Mouse (Mus musculus) liver (tissue): ENCODE measurements at regions not wholly inside any gene's neighbourhood (a gene's known extent, or its start where the extent isn't known, plus 50 kb on each side); places are given as distances from the start of the nearest gene placed in this dataset.
A peak's percentile ranks its signal among the peaks of the same experiment; 100 is the strongest.

Experiments
- DNase-seq: peaks from one replicate; pipeline ENCODE4 v3.0.0-alpha.2; 2020; ENCODE audit warnings: mixed read lengths

DNA sequence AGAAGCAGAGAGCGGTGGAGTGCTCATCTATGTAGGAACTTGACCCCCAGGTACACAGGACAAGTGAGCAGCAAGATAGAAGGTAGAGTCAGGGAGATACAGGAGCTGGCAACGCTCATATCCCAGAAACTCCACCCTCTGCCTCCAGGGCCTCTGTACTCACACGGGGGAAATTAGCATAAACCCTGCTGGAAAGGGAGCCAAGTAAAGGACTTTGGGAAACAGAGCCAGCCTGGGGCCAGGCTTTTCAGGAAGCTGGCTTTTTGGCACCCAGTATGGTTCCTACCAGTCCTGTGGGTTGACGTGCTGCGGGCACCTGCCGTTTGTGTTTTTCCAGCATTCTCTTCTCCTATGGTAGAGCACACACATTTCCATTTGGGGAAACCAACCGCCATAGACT, 128.2 kb upstream of the Hmga2 start:
- DNase-seq: no peak

GRCm38 (mm10) chr10:120603167-120603566, 126.9 kb upstream of the Hmga2 start:
- DNase-seq: no peak

DNA sequence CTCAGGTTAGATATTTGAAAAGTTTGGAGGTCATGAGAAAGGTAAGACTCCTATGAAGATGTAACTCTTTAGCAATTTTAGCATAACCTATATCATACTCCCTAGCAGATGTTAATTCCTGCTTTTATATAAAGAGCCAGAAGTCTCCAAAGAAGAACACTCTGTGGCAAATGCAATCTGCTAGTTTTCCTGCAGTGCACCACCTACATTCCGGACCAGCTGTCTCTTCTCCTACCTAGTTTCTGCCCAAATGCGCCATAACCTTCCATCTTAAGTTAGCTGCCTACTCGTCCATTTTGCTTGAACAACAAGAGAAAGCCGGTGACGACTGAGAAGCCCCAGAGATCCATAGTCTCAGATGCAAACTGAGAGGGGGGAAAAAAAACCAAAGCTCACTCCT, 124.5 kb upstream of the Hmga2 start:
- DNase-seq: no peak

- no peak for DNase-seq
Measured at GRCm38 (mm10) chr10:120599551-120599950, 123.3 kb upstream of the Hmga2 start.

DNA sequence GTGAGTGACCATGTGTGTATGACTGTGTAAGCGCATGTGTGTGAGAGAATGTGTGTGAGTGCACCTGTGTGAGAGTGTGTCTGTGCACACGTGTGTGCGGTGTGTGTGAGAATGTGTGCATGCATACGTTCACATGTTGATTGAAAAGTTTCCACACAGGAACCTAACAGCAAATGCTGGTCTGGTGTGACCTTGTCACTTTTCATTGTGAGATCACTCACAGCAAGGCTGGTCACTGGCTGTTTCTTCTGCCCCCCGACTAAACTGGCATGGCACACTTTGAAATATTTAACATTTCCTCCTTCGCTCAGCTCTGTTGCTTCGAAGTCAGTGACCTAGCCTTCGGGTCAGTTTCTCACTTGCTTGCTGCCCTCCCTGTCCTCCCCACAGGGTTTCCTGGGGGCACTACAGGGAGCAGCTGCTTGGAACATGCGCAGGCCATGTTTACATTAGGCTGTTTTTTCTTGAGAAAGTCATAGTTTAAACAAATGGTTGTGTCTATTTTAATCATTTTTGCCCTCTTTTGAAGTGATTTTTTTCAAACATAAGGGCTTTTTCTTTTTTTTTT, 121.1 kb upstream of the Hmga2 start:
- DNase-seq: no peak

GRCm38 (mm10) chr10:120595145-120595544, 118.9 kb upstream of the Hmga2 start:
- DNase-seq: no peak

DNA sequence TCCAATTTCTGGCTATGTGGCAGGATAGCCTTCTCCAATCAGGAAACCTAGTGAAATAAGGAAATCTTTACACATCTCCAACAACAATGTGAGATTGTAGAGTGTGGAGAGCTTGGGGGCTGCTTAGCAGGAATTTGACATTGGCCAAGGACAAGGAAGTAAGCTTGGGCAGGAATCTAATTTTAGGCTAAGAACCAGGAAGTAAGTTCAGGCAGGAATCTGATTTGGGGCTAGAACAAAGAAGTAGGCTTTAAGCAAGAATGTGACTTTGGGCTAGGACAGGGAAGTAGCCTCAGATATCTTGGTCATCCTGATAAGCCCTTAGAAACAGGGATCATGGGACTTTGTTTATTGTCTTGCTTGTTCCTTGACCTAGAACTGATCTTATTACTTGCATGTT, 117.6 kb upstream of the Hmga2 start:
- DNase-seq: no peak

DNA sequence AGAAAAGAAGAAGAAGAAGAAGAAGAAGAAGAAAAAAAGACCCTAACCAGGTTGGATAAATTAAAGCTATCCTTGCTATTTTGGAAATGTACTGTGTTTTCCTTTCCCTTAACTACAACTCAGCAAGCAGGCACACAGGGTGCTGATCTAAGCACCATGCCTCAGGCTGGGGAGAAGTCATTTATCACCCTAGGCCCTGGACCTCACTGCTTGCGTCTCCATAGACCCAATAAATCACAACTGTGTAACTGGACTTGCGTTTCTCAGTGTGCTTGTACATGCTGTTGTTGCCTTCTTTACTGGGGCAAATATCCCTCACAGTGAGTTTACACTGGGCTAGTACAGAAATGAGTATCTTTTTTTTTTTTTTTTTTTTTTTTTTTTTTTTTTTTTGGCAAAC, 113.4 kb upstream of the Hmga2 start:
- DNase-seq: no peak

DNA sequence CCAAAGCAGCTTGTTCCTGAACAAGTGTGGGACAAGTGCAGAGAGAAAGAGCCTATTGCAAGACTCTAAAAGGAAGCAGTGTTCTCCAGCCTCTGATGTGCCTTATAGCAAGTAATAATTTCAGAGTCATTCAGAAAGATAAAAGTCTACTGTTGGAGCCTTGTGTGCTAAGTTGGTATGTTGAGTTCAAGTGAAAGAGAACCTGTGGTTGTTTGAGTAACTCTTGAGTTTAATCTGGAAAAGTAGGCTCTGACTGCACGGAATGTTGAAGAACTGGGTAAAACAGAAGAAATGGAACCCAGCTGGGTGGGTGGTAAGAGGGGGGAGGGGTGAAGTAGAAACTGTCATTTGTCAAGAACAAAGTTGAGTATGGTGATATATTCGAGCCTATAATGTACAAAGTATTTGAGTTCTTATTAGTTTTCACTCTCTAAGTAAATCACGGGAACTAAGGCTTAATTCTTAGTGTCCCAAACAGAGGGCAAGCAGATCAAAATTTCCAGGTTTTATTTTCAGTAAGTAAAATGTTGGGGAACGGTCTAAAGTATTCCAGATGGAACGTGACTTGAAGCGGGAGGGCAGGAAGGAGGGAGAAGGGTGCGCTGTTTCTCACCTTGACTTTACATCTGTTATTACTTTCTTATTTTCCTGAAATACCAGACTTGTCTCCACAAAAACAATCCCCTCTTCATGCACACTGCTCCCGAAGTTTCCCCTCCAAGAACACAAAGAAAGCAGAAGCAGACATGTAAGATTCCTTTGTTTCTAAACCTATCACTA, 111.8 kb upstream of the Hmga2 start:
- no peak for DNase-seq

DNA sequence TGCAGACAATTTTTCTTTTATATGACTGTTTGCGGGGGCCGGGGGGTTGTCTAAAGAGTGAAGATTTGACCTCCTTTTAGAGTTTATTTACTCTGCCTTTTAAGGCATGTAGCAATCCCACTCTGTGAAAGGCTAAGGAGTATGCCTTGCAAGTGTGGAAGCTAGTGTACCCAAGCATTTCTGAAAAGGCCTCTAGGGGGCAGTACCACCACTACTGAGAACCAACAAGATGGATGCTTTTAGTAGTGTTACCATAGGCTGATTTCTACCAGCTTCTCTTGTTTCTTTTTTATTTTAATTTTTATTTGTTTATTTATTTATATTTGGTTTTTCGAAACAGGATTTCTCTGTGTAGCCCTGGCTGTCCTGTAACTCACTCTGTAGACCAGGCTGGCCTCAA, 110.9 kb upstream of the Hmga2 start:
- peak; percentile 42 for DNase-seq

DNA sequence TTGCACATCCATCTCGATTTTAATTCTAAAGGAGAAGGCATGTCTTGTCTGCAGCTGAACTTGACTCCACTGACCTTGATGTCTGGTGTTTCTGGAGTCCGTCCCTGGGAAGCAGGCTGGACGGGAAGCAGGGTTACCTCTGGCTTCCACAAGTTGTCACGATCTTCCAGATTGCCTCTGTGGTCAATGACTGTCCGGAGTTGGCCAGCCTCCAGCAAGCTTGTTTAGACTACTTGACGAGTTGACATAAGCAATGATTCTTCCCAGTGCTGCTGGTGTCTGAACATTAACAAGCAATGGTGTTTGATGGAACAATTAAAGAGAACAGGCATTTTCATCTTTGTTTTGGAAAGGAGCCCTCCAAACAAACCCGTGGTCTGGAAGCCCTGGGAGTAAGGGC, 106.2 kb upstream of the Hmga2 start:
- peak; percentile 43 for DNase-seq

DNA sequence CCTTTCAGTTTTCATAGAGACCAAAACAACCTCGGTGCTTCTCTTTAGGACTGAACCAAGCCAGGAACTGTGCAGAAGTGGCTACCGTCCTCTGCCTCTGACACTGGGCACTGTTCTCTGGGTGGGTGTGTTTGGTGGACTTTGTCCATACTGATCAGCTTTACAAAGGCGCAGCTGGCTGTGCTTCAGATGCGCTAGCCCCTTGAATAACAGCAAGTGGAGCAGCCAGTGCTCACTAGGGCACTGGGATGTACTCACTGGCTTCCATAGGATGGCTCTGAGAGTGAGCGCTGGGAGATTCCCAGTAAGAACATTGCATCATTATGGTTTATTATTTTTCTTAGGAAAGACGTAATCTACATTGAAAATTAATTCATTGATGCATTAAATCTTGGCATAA, 105.3 kb upstream of the Hmga2 start:
- no peak for DNase-seq

DNA sequence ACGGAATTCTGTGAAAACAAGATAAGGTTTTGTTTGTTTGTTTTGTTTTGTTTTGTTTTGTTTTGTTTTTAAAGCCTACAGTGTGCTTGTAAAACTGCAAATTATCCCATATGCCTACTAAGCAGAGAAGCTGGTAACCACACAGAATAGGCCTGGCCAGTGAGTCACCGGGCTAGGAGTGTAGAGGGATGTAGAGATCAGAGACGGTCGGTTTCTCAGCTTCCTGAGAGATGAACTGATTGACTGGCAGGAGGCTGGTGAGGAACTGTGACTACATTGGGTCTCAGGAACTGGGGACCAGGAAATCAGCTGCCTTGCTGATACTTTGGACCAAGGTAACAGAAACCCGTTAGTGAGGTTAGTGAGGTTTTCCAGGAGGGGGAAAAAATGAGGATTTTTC, 100.6 kb upstream of the Hmga2 start:
- no peak for DNase-seq

DNA sequence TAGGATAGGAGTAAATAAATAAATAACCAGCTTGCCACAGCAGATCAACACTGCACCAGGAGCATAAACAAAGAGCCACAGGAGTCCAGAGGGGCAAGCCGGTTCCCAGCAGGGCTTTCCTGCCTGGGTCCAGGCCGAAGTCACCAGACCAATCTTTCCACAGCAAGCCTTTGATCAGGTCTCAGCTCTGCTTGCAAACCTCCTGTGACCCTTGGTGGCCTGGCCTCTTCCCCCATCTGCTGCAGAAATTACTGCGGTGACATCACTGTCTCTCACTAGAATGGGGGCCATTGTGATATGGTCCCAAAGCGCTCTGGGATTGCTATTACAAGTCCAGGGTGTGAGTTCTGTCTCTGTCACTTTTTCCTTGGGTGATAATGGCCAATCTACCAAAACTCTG, 99.9 kb upstream of the Hmga2 start:
- DNase-seq: no peak

- no peak for DNase-seq
Measured at GRCm38 (mm10) chr10:120571340-120571739, 95.1 kb upstream of the Hmga2 start.

DNA sequence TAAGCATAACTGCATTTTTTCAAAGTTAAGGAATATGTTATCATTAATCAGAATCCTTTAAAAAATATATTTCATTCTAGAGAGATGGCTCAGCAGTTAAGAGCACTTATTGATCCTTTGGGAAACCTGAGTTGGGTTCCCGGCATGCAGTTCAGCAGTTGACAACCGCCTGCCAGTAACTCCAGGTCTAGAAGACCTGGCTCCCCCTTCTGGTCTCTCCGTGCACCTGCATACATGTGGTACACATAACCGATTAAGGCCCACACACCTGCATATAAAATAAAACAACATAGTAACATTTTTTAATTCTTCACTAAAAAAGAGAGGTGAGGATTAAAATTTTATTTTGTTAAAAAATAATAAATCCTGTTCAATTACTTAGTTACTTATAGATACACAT, 89.7 kb upstream of the Hmga2 start:
- no peak for DNase-seq

- DNase-seq: no peak
Measured at GRCm38 (mm10) chr10:120564859-120565258, 88.6 kb upstream of the Hmga2 start.

GRCm38 (mm10) chr10:120563926-120564325, 87.7 kb upstream of the Hmga2 start:
- DNase-seq: no peak

GRCm38 (mm10) chr10:120561821-120562220, 85.6 kb upstream of the Hmga2 start:
- no peak for DNase-seq

- DNase-seq: peak; percentile 18
Measured at GRCm38 (mm10) chr10:120557850-120558447, 81.7 kb upstream of the Hmga2 start.

DNA sequence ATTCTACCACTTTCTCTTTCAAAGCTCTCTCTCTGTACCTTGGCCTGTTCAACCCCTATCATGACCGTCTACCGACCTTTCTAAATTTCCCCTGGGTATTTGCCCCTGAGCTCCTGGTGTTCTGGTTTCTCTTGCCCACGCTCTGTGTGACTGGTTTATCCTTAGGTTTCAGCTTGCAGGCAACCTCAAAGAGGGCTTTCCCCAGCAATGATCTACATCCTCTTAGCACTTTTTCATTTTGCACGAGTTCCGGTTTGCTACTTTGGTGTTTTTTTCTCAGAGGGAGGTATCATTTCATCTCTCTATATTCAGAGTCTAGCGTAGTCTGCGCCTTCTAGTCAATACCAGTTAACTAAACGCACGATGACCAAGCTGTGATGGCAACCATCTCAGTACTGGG, 79.8 kb upstream of the Hmga2 start:
- no peak for DNase-seq

- DNase-seq: peak; percentile 72
Measured at GRCm38 (mm10) chr10:120553097-120553453, 76.8 kb upstream of the Hmga2 start.

DNA sequence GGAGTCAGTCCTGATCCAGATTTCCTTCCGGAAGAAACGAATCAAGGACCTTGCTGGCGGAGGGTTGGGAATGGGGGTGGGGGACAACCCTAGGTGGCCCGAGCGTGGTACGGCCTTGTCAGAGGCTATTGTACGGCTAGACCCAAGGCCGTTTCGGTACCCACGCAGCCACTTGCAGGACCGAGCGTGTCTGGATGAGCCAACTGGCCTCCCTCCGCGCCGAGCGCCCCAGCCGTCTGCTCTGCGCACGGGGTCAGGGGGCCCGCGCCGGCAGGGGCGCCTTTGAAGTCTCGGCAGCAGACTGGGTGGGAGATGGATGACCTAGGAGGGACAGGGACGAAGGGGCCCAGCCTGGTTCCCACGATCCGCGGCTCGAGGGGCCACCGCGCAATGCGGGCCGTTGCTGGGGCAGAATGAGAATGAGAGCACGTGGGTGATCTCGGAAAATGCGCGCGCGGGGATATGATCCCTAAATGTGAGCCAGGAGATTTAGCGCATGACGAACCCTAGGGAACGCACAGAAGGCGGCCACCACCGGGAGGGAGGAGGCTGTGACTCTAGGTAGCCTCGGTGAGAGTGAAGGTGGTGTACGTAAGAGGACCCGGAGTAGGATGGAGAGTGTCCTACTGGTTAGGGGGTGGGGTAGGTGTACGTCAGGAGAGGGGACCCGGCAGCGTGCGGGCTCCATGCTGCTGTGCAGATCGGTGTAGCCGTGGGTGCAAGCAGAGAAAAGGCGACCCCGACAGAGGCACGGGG, 76.2 kb upstream of the Hmga2 start:
- peak; percentile 5 for DNase-seq

GRCm38 (mm10) chr10:120551851-120552281, 75.6 kb upstream of the Hmga2 start:
- no peak for DNase-seq
